Mouse (Mus musculus) urinary bladder, postnatal 36 days (tissue): ENCODE results near the gene T2.

Experiments
- DNase-seq, 2 experiments: peaks; one replicate each; pipeline ENCODE4 v3.0.0; 2022; ENCODE audit warnings: low spot score in 2 of 2, mixed read lengths in 1 of 2

The T2 gene

DNA sequence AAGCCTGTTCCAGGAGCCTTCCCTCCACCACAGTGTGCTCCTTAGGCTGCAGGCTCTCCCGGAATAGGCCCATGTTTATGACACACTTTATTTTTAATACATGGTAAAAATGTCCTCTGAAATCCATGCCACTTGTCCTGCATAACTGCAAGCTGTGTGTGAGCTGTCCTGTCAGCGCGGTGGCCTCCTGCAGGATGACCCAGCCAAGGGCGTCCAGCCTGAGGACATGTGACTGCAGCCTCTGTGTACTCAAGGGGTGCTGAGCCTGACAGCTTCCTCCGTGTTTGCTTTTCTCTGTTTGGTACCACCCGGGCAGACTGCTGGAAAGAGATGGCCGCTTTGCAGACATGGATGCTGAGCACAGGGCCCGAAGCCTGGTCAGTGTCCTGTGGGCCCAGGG lies 61.1 kb downstream of the T2 start:
- no peak for DNase-seq

DNA sequence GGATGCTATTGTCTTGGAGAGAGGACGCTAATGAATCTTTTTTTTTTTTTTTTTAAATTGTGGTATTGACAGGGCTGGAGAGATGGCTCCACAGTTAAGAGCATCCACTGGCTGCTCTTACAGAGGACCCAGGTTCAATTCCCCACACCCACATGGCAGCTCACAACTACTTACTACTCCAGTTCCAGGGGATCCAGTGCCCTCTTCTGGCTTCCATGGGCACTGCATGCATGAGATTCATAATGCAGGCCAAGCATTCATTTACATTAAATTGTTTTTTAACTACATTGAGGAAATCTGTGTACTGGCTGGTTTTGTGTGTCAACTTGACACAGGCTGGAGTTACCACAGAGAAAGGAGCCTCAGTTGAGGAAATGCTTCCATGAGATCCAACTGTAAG lies 64.9 kb downstream of the T2 start:
- no peak for DNase-seq

DNA sequence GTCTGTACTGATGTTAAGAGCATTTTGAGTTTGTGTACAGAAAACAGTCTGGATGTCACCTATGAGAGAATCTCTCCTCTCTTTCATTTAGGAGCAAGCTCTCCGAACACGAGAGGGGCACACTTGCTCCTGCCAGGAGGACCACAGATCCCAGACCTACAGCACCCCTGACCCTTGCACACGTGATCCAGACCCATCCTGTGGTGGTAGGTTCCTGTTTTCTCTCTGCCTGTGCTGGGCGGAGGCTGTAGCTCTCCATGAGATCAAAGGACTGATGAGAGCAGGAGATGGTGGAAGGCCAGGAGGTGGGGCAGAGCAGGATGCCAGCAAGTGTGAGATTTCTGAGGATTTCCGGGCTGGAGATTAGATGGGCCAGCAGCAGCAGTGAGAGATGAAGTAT lies 65.7 kb downstream of the T2 start:
- DNase-seq = no peak

DNA sequence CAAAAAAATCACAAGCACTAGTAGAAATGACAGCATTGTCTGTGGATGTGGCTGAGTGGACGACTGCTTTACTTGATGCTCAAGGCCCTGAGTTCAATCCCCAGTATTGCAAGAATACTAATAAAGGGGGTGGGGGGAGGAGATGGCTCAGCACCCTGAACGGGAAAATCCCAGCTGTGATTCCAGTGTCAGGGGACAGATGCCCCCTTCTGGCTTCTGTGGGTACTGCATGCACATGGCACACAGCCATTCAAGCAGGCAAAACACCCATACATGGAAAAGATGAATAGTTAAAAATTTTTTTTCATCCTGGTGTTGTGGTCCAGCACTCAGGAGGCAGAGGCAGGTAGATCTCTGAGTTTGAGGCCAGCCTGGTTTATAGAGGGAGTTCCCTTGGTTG lies 67.5 kb downstream of the T2 start:
- no peak for DNase-seq

DNA sequence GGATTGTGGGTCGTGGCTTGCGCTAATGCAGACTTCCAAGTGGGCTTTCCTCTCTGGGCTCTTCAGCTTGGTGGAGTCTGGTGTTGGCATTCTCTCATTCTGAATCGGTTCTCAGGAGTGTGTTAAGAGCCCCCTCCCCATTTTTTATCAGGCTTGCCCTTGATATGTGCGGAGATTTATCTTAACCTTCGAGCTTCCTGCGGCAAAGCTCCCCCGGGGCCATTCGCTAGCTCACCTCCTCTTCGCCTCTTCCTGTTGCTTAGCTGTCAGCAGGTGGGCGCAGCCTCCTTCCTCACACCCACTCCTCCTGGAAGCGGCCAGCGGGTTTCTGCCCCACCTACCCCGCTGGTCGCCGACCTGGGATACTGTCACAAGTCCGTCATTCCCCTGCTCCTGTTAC lies 73.6 kb downstream of the T2 start:
- DNase-seq = no peak

DNA sequence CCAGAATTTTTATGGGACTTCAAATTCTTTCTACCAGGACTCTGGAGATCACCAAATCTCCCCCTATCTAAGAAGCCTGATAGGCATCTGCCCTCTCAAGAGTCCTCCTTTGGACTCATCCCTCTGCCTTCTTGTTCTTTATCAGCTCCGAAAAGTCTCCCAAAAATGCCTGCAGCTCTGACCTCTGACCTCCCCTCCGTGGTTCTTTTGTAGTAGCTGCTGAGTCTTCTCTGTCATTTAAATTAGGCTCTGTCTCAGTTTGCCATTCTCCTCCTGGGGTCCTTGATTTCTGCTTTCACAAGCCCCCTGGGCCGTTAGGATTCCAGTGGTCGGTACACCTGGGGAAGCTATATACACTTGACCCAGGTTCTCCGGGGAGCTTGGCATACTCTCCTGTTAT lies 74.1 kb downstream of the T2 start:
- no peak for DNase-seq

DNA sequence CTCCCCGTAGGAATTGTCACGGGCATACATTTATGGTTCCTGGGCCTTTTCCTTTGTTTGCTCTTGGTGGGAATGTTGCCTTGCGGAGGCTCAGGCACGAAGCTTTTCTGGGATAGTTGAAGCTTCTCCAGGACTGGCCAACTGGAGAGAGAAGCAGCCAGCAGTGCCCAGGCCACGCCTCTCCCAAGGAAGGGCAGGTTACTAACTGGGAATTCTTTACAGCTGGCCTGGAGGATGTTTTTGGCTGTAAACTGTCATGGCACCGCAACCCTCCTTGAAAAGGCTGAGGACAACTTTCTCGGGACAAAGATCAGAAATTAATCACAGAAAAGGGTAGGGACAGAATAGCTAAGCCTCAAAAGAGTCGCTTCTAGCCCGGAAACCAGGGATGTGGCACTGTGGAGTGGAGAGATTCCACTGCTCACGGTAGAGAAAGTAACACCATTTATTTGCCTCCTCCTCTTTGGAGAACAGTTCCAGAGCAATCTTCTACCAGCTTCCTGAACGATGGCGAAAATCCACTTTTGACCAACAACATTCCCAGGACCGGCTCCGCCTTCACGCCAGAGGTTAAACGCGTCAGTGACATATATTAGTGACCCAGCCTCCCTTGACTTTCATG lies 76.5 kb downstream of the T2 start:
- DNase-seq = no peak

DNA sequence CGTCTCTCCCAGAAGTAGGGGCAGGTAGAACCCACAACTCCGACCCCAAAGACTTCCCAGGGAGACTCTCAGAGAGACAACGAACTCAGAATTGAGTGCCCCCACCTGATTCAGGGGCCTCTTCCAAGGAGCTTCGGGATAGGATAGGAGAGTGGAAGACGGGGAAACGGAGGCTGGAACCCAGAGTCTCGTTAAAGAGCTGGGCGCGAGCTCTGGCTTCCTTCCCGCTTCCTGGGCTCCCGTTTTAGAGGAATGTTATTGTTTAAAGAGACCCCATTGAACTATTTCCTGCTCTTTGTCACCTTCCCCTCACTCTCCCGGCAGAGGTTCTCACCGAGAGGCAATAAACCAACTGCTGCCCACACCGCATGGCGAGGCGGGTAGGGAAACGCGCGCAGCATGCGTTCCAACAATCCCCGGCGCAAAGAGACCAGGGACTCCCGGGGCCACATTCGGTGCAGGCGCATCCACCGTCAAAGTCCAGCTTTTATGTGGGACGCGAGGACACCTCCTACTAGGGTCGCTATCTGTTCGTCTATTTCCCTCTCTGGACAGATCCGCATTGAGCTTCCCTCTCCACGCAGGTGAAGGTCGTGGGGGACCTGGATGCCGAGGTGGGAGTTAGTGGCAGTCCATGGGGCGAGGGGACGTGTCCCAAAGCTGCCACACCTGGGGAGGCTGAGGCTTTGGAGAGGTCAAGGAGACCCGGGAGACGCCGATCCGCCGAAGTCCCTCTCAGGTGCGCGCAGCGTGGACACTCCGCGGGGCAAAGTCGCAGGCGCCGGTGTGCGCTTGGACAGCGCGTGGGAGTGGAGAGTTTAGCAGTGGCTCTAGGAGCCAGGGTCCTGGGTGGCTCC lies 77.6 kb downstream of the T2 start:
- no peak for DNase-seq

DNA sequence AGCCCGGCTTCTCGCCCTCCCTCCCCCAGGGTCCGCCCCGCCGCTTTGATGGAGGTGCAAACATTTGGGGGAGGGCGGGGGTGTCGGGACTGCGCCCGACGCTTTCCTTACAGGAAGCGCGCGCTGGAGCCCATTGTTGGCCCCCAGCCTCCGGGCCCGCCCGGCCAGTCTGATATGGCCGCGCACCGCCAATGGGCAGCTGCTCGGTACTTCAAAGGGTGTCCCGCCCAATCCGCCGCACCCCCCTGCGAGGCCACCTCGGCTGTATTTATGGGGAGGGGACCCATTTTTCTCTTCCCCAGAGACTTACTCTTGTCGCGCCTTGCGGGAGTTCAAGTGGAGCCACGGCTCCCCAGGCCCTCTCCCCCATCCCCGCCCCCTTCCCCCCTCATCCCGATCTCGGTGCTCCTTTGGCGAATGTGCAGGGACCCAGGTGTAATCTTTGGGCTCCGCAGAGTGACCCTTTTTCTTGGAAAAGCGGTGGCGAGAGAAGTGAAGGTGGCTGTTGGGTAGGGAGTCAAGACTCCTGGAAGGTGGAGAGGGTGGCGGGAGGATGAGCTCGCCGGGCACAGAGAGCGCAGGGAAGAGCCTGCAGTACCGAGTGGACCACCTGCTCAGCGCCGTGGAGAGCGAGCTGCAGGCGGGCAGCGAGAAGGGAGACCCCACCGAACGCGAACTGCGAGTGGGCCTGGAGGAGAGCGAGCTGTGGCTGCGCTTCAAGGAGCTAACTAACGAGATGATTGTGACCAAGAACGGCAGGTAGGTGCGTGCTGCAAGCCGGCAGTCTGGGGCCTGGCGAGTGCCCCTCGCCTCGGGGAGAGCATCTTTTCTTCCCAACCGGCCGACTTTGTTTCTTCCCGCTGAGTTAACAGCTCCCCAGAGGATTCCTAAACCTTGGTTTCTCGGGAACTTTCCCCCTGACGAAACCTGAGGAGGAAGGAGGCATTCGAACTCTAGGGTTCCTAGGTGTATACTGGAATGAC lies 78.5 kb downstream of the T2 start, which contains the start of gene T:
Gene T (plus strand): TSS at position 446 of the 983 bp plus-strand sequence.
- no peak for DNase-seq

DNA sequence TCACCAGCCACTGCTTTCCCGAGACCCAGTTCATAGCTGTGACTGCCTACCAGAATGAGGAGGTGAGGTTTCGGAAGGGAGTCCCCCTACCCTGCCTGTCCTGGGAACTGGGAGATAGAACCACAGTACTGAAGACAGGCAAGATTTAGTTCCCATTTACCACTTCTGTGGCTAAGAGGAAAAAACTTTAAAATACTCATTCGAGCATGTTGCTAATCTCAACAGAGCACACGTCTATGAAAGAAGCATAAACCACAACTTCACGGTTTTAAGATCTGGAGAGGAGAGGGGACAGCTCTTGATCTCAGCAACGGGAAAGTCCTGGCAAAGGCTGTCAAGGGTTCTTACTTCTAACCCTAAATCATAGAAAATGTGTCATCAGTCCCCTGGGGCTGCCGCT lies 80.4 kb downstream of the T2 start:
- DNase-seq = no peak

DNA sequence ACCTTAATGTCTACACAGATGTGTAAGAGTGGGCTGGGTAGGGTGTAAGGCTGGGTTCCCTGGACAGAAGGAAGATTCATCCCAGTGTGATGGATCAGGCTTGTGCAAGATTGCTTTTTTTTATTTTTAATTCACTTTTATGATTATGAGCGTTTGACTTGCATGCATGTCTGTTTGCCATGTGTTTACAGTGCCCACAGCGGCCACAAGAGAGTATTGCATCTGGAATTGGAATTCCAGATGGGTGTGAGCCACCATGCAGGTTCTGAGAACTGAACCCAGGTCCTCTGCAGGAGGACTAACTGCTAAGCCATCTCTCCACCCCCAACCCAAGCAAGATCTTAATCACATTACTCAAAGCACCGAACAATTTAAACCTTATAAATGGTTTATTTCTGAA lies 88.3 kb downstream of the T2 start:
- DNase-seq = no peak

DNA sequence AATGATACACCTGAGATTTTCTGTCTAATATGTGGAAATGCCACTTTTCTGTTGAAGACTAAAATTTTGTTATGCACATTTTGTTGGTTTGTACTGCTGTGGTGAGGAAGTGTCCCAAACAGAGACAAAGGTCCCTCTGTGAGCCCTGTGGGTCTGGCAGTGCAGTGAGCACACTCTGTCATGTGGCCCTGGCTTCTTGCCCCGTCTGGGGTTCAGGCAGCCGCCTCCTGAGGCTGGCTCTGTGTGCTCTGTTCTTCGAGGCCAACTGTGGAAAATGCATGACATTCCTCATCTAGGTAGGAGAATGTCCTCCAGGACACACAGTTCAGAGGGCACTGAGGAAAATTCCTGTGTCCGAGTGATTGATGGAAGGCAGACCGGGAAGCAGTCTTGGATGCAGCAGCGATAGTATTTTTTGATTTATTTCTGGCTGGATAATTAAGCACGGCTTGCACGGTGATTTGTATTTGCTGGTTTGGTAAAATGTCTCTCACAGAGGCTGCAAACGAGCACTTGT lies 91.9 kb downstream of the T2 start:
- DNase-seq = no peak

DNA sequence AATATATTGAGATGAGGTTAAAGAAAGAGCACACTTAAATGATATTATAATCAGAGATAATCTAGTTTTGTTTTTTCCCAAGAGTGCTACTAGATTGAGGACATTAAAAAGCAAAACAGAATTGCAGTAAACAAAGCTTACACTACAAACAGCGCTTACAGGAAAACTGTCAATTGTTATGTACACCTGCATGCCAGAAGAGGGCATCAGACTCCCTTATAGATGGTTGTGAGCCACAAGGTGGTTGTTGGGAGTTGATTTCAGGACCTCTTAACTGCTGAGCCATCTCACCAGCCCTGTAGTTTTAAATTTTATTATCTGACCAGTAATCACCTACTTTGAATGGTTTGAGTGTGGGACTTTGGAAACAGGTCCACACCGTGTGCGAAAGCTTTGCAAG lies 92.5 kb downstream of the T2 start:
- no peak for DNase-seq

DNA sequence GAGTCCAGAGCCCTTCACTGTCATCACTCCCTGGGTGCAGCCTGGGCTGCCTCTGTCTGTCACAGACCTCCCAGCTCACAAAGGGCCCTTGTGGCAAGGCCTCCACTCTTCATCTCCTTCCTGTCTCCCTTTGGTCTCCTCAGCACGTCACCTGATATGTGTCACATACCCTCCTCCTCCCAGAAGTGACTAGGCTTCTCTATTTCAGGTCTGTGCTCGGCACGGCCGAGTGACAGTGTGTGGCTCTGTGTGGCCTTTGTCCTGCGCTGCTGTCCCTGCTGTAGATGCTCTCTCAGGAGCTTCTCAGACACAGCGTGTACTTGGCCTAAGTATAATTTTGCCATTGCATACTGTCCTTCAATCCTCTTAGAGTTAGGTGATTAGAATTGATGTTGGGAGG lies 99.4 kb downstream of the T2 start:
- DNase-seq = no peak

DNA sequence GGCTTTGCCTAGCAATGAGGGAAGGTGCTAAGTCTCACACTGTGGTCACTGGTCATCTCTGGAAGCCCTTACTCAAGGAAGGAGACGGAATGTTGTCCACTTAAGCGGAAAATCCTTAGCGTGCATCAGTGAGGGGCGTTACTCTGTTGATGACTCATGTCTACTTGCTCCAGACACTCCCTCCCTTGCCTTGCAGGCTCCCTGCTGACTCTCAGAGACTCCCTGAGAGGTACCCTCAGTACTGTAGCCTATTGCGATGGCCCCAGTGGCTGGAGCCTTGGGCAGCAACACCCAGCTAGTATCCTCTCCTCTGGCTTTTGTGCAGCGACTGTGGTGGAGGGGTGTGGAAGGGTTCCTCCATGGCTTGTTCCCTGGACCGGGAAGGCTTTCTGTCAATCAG lies 99.8 kb downstream of the T2 start:
- DNase-seq = no peak

DNA sequence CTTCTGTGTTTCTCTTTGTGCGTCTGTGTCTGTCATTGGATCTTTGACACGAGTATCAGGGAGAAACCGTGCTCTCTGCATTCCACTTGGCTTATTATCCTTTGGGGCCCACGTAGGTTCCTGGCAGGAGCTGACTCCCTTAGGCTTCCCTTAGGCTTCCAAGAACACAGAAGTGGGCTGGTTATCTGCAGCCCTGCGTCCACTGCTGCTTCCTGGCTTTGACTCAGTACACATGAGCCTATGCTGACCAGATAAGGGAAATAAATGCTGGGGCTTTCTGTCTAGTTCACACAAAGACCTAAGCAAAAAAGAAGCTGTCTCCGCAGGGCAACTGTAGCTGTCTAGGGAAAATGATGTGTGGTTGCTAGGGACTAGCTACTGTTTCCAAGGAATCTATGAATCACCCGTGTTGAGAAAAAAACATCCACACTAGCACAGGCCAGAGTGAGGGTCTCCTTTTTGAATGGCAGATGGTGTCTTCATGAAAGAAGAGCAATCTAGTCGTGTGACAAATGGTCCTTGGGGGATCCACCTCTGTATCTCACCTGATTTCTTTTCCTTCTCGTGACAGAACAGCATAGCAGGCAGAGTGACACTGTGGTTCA lies 101.2 kb downstream of the T2 start:
- DNase-seq = no peak

DNA sequence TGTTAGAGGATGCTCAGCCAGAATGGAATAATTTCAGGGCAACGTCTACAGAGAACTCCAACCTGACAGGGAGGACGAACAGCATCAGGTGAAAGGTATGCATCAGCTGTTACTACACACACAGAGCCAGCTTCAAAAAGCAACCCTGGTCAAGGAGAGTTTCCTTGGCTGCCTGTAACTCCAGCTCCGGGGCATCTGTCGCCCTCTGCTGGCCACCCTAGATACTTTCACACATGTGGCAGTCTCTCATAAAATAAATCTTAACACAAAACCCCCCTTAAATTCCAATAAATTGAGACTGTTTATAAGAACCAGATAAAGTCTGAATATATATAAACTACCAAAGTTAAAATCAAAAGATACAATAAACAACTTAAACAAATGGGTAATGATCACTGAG lies 105.8 kb downstream of the T2 start:
- peak in 1 of 2 experiments; percentile 16 for DNase-seq

DNA sequence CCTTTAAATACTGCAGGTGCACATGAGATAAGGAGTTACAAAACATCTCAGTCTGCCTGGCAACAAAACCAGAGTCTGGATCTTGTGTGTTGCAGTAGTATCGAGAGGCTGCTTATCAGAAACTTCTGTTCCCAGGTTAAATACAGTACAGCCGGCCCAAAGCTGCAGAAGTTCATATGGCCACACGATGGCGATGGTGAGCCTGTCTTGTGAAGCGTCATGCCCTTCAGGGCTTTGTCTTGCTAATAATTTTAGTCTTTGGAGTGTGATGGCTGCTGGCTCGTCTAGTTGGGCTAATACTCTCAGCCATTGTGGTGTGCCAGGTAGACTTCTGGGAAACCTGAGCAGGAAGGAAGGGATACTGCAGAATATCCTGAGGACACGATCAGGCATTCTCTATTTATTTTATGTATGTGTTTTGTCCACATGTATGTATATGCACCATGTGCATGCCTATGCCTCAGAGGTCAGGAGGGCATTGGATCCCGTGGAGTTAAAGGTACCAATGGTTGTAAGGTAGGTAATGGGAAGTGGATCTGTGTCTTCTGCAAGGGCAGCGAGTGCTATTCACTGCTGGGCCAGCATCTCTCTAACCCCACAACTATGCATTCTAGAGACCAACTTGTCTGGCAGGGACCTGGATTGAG lies 107.8 kb downstream of the T2 start:
- DNase-seq = peak; percentile 14 to 29

DNA sequence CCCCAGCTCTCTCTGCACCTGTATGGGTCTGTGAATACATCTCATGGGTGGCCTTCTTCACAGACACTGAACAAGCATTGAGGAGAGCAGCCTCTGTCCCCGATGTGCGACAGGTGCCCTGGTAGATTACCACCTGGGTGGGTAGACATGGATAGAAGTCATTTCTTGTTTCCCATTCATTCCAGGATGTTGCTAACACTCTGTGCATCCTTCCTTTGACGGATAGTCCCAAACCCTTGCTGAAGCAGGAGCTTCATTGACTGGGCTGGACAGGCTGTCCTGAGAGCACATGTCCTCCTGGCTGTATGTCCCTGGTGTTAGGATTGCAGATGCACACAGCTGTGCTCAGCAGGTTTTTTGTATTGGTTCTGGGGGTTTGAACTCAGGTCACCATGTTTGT lies 112.0 kb downstream of the T2 start:
- no peak for DNase-seq

DNA sequence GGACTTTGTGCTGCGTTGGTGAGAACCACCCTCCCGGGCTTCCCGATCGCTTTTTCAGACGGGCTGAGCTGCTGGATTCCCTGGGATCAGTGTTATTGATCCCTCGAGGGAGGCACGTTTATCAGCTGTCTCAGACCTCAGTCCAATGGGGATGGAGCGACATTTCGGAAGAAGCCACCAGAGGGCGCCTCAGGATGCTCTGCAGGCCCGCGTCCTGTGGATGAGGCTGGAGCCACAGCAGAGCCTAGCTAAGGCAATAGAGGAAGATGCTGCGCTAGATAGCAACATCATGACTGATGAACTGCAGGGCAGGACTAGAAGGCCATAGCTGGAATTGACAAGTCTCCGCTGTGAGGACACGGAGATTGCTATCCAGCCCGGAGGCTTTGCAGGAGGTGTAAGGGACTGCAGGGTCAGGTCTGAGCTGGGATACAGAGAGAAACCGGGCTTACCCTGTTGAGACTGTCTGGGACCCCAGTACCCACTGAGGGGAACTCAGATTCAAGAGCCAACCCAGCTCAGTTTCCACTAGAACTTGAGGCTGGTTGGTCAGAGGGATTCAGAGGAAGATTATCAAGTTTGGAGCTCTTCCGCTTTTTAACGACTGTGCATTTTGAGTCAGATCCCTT lies 113.0 kb downstream of the T2 start:
- DNase-seq = peak; percentile 62 to 73
